Mouse (Mus musculus) gastrocnemius, postnatal 14 days (tissue): ENCODE measurements around the gene Synj2bp. TPM values are rescaled to one million over a fixed set of nuclear protein-coding genes. Genes with fewer than 3 reads are reported as not detected.
"Not testable (repeated sequence)": the region's sequence is repeated elsewhere in the genome, so short reads cannot be mapped to it uniquely, and the experiment has no call there.

Experiments
- DNase-seq: peaks from one replicate; pipeline ENCODE4 v3.0.0; 2021; ENCODE audit warnings: mixed read lengths
- intact Hi-C: fragments of 180-260 bp; cut with DNase I; formaldehyde crosslinking; loops from one replicate; pipeline ENCODE4 v1.15.1; 2025; ENCODE audit warnings: low total_unique reads
- long read RNA-seq, 2 experiments: library from polyadenylated mRNA; stranded (forward); transcript quantifications; one replicate each; pipeline ENCODE4 v2.0.0; 2021
- total RNA-seq, 2 experiments: library from RNA; stranded (reverse); gene quantifications; 2 replicates each; pipeline ENCODE4 v1.2.3; 2021

Gene Synj2bp
- 10 to 100 TPM; 26.1 to 26.2 TPM for total RNA-seq
- long read RNA-seq, experiment 1, full-length matches to known transcripts, result 25 of 39 reads
- long read RNA-seq, experiment 1, partial matches to known transcripts, result 13 of 39 reads
- long read RNA-seq, experiment 1, other reads (novel, unspliced or antisense), result 1 of 39 reads
- long read RNA-seq, experiment 2, full-length matches to known transcripts, result 38 of 46 reads
- long read RNA-seq, experiment 2, partial matches to known transcripts, result 0 of 46 reads
- long read RNA-seq, experiment 2, other reads (novel, unspliced or antisense), result 8 of 46 reads

GRCm38 (mm10) chr12:81532316-81533028 lies at the start of gene Synj2bp, which contains the start of gene Gm20498:
Synj2bp (minus strand) TSS chr12:81532911.
Gm20498 (minus strand) TSS chr12:81532905.
- DNase-seq, result peak; percentile 82
- intact Hi-C loops, result no loop called here

GRCm38 (mm10) chr12:81568374-81568773 lies 35.7 kb upstream of the Synj2bp start, which contains the start of gene Adam21:
Adam21 (minus strand) TSS chr12:81568474.
- intact Hi-C loops, result no loop called here
- DNase-seq, result no peak

GRCm38 (mm10) chr12:81567931-81568330 lies 35.2 kb upstream of the Synj2bp start:
- DNase-seq, result no peak
- intact Hi-C loops, result no loop called here

DNA sequence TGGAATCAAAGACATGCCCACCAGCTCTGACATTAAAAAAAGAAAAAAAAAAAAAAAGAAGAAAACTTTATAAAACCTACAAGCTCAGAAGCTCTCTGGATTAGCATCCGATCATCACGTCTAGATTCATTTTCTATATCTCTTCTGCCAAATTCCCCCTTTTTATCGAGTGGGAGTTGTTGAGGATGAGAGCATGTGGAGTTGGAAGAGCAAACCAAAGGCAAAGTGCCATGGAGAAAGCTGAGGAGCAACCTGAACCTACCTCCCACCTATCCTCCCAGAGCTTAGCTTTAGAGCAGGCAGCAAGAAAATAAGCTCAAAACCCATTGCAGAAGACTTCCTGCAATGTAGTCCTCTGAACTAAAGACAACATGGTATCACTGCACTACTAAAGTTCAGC lies 31.5 kb upstream of the Synj2bp start:
- no peak for DNase-seq
- intact Hi-C loops, result no loop called here

- DNase-seq, result no peak
- intact Hi-C loops, result no loop called here
Measured at GRCm38 (mm10) chr12:81549286-81549685, 16.6 kb upstream of the Synj2bp start.

- intact Hi-C loops, result no loop called here
- no peak for DNase-seq
Measured at GRCm38 (mm10) chr12:81547163-81547562, 14.5 kb upstream of the Synj2bp start.

GRCm38 (mm10) chr12:81533029-81533419 lies 313 bp upstream of the Synj2bp start:
- DNase-seq, result no peak
- intact Hi-C loops, result no loop called here

GRCm38 (mm10) chr12:81530587-81530986 lies 2.1 kb downstream of the Synj2bp start:
- intact Hi-C loops, DNase-seq: not testable (repeated sequence)

GRCm38 (mm10) chr12:81496906-81497305 lies 35.8 kb downstream of the Synj2bp start:
- DNase-seq, intact Hi-C loops: not testable (repeated sequence)

GRCm38 (mm10) chr12:81490491-81490890 lies 42.2 kb downstream of the Synj2bp start:
- intact Hi-C loops, result no loop called here
- DNase-seq, result no peak

DNA sequence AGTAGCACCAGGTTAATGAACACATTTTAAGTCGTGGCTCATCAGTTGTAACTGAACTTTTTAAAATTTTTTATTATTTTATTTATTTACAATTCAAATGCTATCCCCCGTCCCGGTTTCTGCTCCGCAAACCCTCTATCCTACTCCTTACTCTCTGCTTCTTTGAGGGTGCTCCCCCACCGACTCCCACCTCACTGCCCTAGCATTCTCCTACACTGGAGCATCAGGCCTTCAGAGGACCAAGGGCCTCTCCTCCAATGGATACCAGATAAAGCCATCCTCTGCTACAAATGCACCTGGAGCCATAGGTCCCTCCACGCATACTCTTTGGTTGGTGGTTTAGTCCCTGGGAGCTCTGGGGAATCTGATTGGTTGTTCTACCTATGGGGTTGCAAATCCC lies 47.4 kb downstream of the Synj2bp start:
- intact Hi-C loops, result no loop called here
- no peak for DNase-seq

- peak; percentile 89 for DNase-seq
- intact Hi-C loops, result no loop called here
Measured at GRCm38 (mm10) chr12:81484727-81485191, 48.0 kb downstream of the Synj2bp start, which contains the start of gene Cox16. Cox16 (minus strand) TSS chr12:81485127.

DNA sequence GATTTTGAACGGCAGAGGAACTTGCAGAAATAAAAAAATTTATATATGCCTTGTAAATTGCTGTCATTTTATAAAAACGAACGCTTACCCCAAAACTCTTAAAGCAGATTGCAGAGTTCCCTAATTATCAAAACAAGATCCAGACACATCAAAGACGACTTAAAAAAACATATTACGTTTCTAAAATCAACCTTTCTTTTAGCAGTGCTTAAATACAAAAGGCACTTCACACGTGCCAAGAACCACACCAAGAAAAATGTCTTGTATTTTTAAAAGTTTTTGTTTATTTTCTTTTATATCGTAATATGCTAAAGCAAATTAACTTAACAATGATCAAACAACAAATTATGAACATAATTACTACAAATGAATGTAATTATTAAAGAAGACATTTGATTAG lies 48.5 kb downstream of the Synj2bp start:
- no peak for DNase-seq
- intact Hi-C loops, result no loop called here

GRCm38 (mm10) chr12:81483656-81484055 lies 49.1 kb downstream of the Synj2bp start:
- no peak for DNase-seq
- intact Hi-C loops, result no loop called here

DNA sequence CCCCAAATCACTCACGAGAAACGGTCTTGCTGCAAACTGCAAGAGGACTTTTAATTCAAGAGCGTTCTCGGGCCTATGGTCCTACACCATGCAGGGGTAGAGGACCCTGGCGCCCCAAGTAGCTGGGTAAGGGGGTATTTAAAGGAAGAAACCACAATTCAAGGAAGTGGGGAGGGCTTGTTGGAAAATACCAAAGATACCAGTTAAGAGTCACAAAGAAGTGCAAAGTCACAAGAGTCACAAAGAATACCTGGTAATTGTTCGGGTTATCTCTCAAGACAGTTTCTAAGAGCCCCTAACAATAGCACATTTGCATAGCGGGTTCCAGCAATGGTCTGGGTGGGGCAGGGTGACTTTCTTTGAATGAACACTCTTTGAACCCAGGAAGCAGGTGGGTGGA lies 73.7 kb downstream of the Synj2bp start:
- DNase-seq, intact Hi-C loops: not testable (repeated sequence)

Other genes with a start within 250 kb of the Synj2bp start
- 10 to 100 TPM; 29.8 to 31.7 TPM for gene Slc8a3, start 199.7 kb downstream of the Synj2bp start, total RNA-seq
- under 1 TPM; 0.59 to 0.95 TPM for gene Gm4787, start 153.4 kb downstream of the Synj2bp start, total RNA-seq
- 1 to 10 TPM in 1 of 2 experiments, under 1 TPM in 1; 0.51 to 1.0 TPM for gene Adam4, start 111.0 kb downstream of the Synj2bp start, total RNA-seq
- 10 to 100 TPM; 79.1 to 82.2 TPM for gene Cox16, start 47.8 kb downstream of the Synj2bp start, total RNA-seq
- gene Gm20498, start within 50 bp of the Synj2bp start, total RNA-seq, result 10 to 100 TPM; 32.6 to 33.6 TPM
- gene Adam21, start 35.6 kb upstream of the Synj2bp start, total RNA-seq, result not detected
- gene Med6, start 62.1 kb upstream of the Synj2bp start, total RNA-seq, result 10 to 100 TPM; 12.8 TPM
- gene Ttc9, start 98.3 kb upstream of the Synj2bp start, total RNA-seq, result 10 to 100 TPM; 11.5 to 21.3 TPM
- gene Map3k9, start 248.3 kb upstream of the Synj2bp start, total RNA-seq, result under 1 TPM in 1 of 2 experiments, not detected in 1; 0.11 TPM